Mouse (Mus musculus): Measurements from ENCODE around the gene Plekha6.

Plekha6 gene

GRCm38 (mm10) chr1:133163820-133164431, at the start of gene Plekha6:
Gene Plekha6, plus strand, starts transcription at chr1:133164210.
- no peak for DNase-seq (ENCODE audit: low spot score)

- no peak for DNase-seq (ENCODE audit: low spot score)
These were observed 47.9 kb upstream of the Plekha6 start for GRCm38 (mm10) chr1:133116108-133116507.

GRCm38 (mm10) chr1:133118127-133118526, 45.9 kb upstream of the Plekha6 start:
- DNase-seq (ENCODE audit: low spot score): peak; percentile 55

GRCm38 (mm10) chr1:133118844-133119243, 45.2 kb upstream of the Plekha6 start:
- DNase-seq (ENCODE audit: low spot score): peak; percentile 57

- no peak for DNase-seq (ENCODE audit: low spot score)
These were observed 43.9 kb upstream of the Plekha6 start for GRCm38 (mm10) chr1:133119931-133120712.

GRCm38 (mm10) chr1:133121246-133121645, 42.8 kb upstream of the Plekha6 start:
- no peak for DNase-seq (ENCODE audit: low spot score)

GRCm38 (mm10) chr1:133124137-133124536, 39.9 kb upstream of the Plekha6 start:
- no peak for DNase-seq (ENCODE audit: low spot score)

GRCm38 (mm10) chr1:133125640-133126364, 38.2 kb upstream of the Plekha6 start:
- DNase-seq (ENCODE audit: low spot score): no peak

GRCm38 (mm10) chr1:133126365-133126740, 37.7 kb upstream of the Plekha6 start:
- no peak for DNase-seq (ENCODE audit: low spot score)

GRCm38 (mm10) chr1:133127328-133127727, 36.7 kb upstream of the Plekha6 start:
- DNase-seq (ENCODE audit: low spot score): no peak

GRCm38 (mm10) chr1:133129471-133130221, 34.4 kb upstream of the Plekha6 start:
- peak; percentile 37 for DNase-seq (ENCODE audit: low spot score)

- peak; percentile 97 for DNase-seq (ENCODE audit: low spot score)
These were observed 33.1 kb upstream of the Plekha6 start, which contains the start of gene Ppp1r15b for GRCm38 (mm10) chr1:133130638-133131560. Gene Ppp1r15b, plus strand, starts transcription at chr1:133131143.

- no peak for DNase-seq (ENCODE audit: low spot score)
These were observed 32.5 kb upstream of the Plekha6 start for GRCm38 (mm10) chr1:133131561-133131905.

GRCm38 (mm10) chr1:133131936-133132335, 32.1 kb upstream of the Plekha6 start:
- DNase-seq (ENCODE audit: low spot score): peak; percentile 23

GRCm38 (mm10) chr1:133132388-133133326, 31.4 kb upstream of the Plekha6 start:
- peak; percentile 37 for DNase-seq (ENCODE audit: low spot score)

GRCm38 (mm10) chr1:133133425-133133824, 30.6 kb upstream of the Plekha6 start:
- DNase-seq (ENCODE audit: low spot score): peak; percentile 76

- DNase-seq (ENCODE audit: low spot score): peak; percentile 41
These were observed 29.9 kb upstream of the Plekha6 start for GRCm38 (mm10) chr1:133134071-133134470.

GRCm38 (mm10) chr1:133134881-133135280, 29.1 kb upstream of the Plekha6 start:
- no peak for DNase-seq (ENCODE audit: low spot score)

GRCm38 (mm10) chr1:133135808-133136207, 28.2 kb upstream of the Plekha6 start:
- DNase-seq (ENCODE audit: low spot score): no peak

- DNase-seq (ENCODE audit: low spot score): no peak
These were observed 25.6 kb upstream of the Plekha6 start for GRCm38 (mm10) chr1:133138401-133138800.
